Mouse (Mus musculus): ENCODE measurements around the gene Crabp2. TPM values are rescaled to one million over a fixed set of nuclear protein-coding genes. Genes with fewer than 3 reads are reported as not detected.

Gene Crabp2
- polyA plus RNA-seq, 1 experiment from 2014 or later, result 193 TPM

DNA sequence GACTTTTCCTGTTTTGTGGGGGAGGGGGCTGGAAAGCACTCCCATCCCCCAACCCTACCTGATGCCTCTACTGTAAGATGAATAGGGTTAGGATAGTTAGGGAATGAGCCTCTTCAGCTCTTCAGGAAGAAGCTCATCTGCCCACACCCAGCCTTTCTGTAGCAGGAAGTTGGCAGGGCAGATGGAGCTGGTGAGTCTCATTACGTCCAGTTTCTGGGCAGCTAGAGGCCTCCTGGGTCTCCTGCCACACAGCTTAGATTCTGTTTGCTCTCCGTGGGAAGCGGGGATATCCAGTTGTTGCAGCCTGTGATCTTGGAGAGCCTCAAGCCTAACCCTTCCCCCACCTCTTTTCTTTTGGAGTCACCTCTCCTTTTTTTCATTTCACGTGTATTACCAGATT lies 38.6 kb upstream of the Crabp2 start:
- ATAC-seq (ENCODE audit: low read depth), result no peak
- peak overlapping the region; percentile 61 for H3K4me2 ChIP-seq
- H3K27ac ChIP-seq (replicated peaks), result peak overlapping the region; percentile 80
- H3K27me3 ChIP-seq, result no peaks in the 10 kb centered on the region
- H3K4me1 ChIP-seq (replicated peaks), result peaks cover 50% of the 10 kb centered on the region
- H3K36me3 ChIP-seq, result peaks cover 20% of the 10 kb centered on the region
- H3K9me3 ChIP-seq, result no peaks in the 10 kb centered on the region
- 4% methylated on average over 4 of the region's 4 CpGs for WGBS
- H3K4me3 ChIP-seq, result peak overlapping the region; percentile 41
- H3K9ac ChIP-seq, result peak overlapping the region; percentile 65; the same call in 1 of the 2 replicates

DNA sequence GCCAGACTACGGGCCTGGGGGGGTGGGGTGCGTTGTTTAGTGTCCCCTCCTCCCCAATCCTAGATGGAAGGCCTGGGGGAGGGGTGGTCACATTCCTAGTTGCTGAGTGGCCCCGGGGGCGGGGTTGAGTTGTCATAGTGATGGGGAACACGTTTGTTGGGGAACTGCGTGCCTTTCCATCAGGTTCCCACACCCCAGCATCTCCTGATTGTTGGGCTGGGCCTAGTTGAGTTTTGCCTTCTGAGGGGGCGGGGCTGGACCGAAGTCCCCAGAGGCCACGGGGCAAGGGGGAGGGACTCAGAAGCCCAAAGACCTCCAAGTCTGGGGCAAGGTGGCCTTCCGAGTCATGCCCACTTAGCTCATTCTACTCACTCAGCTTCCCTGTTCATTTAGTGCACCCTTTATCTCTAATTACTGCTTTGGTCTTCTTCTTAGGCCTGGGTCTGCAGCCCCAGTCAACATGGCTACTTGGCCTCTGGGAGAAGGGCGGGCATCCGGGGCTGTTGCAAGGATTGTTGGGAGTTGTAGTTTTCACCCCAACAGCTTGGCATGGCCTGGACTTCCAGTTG lies 37.8 kb upstream of the Crabp2 start:
- Histone ChIP-seq H3K4me3 (peak overlapping the region; percentile 41), H3K27me3 (no peaks in the 10 kb centered on the region), H3K27ac (replicated peaks) (peak overlapping the region; percentile 80), H3K9ac (peak overlapping the region; percentile 65), H3K36me3 (peaks cover 28% of the 10 kb centered on the region), H3K4me1 (replicated peaks) (peaks cover 50% of the 10 kb centered on the region), H3K4me2 (peak overlapping the region; percentile 61), H3K9me3 (no peaks in the 10 kb centered on the region)
- 4% methylated on average over 12 of the region's 12 CpGs for WGBS
- 0 out of 2 replicates have a peak, but pooled peaks have one; percentile 19 for ATAC-seq (ENCODE audit: low read depth)

DNA sequence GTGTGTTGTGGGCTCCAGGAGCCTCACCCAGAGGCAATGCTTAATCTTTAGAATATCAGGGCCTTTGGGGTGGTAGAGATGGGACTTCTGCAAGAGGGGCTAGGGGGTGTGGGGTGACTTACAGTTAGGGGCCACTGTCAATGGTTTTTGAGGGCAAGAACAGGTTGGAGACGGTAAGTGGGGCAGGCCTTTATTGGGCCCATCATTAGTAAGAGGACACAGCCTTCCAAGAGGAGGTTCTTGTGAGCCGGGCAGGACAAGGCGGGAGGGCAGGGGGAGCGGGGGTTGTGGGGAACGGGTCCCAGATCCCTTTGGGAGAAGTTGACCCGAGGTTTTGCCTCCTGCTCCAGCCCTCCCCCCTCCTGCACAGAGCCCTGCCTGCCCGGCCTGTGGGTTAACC lies 35.0 kb upstream of the Crabp2 start:
- WGBS, result 90% methylated on average over 7 of the region's 7 CpGs
- H3K27ac ChIP-seq (replicated peaks), result no peak overlapping the region
- H3K9me3 ChIP-seq, result no peaks in the 10 kb centered on the region
- no peak overlapping the region for H3K9ac ChIP-seq
- no peaks in the 10 kb centered on the region for H3K27me3 ChIP-seq
- no peak overlapping the region for H3K4me2 ChIP-seq
- ATAC-seq (ENCODE audit: low read depth), result no peak
- peaks cover 34% of the 10 kb centered on the region for H3K4me1 ChIP-seq (replicated peaks)
- peaks cover 48% of the 10 kb centered on the region for H3K36me3 ChIP-seq
- H3K4me3 ChIP-seq, result no peak overlapping the region

DNA sequence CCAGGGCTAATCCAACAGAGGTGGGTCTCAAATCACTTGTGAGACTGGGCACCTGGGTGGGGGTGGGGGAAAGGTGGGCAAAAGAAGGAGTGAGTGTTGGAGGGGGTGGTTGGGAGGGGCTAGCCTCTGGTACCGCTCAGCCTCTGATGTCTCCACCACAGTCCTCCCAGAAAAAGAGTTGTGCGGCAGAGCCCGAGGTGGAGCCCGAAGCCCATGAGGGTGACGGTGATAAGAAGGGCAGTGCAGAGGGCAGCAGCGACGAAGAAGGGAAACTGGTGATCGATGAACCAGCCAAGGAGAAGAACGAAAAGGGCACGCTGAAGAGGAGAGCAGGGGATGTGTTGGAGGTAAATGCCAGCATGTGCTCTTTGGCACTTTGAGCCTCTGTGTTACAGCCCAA lies 34.6 kb upstream of the Crabp2 start:
- WGBS, result 96% methylated on average over 10 of the region's 10 CpGs
- ATAC-seq (ENCODE audit: low read depth), result no peak
- Histone ChIP-seq H3K27ac (replicated peaks) (no peak overlapping the region), H3K9ac (no peak overlapping the region), H3K27me3 (no peaks in the 10 kb centered on the region), H3K36me3 (peaks cover 48% of the 10 kb centered on the region), H3K4me1 (replicated peaks) (peaks cover 33% of the 10 kb centered on the region), H3K4me2 (no peak overlapping the region), H3K9me3 (no peaks in the 10 kb centered on the region), H3K4me3 (no peak overlapping the region)

DNA sequence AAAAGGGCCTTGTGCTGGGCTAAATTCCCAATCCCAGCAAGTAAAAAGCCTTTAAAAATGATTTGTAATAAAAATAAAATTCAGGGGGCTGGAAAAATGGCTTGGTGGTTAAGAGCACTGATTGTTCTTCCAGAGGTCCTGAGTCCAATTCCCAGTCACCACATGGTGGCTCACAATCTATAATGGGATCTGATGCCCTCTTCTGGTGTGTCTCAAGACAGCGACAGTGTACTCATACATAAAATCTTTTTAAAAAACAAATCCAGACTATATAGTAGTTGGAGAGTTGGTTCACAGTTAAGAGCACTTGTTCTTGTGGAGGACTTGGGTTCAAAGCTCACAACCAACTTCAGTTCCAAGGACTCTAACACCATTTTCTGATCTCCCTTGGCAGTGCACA lies 31.5 kb upstream of the Crabp2 start:
- Histone ChIP-seq H3K4me3 (no peak overlapping the region), H3K4me2 (no peak overlapping the region), H3K27me3 (no peaks in the 10 kb centered on the region), H3K9me3 (no peaks in the 10 kb centered on the region), H3K27ac (replicated peaks) (no peak overlapping the region), H3K36me3 (peaks cover 52% of the 10 kb centered on the region), H3K4me1 (replicated peaks) (peaks cover 25% of the 10 kb centered on the region), H3K9ac (no peak overlapping the region)
- 97% methylated on average over 1 of the region's 1 CpGs for WGBS
- ATAC-seq (ENCODE audit: low read depth), result no peak

DNA sequence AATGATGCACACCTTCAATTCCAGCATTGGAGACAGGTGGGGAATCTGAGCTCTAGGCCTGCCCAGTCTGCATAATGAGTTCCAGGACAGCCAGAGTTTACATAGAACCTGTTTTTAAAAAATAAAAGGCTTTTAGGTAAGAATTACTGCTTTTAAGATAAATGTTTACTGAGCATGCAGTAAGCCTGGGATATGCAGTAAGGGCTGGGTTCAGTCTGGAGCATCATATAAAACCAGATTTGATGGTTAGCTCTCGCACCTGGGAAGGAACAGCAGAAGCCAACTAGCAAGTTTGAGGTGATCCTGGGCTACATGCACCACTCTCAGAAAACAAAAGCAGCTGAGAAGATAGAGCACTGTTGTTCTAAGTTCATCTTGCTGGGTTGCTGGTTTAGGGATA lies 29.9 kb upstream of the Crabp2 start:
- Histone ChIP-seq H3K4me1 (replicated peaks) (peaks cover 22% of the 10 kb centered on the region), H3K9me3 (no peaks in the 10 kb centered on the region), H3K4me3 (no peak overlapping the region), H3K9ac (no peak overlapping the region), H3K27me3 (no peaks in the 10 kb centered on the region), H3K4me2 (peak overlapping the region; percentile 89), H3K36me3 (peaks cover 61% of the 10 kb centered on the region), H3K27ac (replicated peaks) (peak overlapping the region; percentile 49; the same call in 1 of the 2 replicates)
- 92% methylated on average over 1 of the region's 1 CpGs for WGBS
- no peak for ATAC-seq (ENCODE audit: low read depth)

DNA sequence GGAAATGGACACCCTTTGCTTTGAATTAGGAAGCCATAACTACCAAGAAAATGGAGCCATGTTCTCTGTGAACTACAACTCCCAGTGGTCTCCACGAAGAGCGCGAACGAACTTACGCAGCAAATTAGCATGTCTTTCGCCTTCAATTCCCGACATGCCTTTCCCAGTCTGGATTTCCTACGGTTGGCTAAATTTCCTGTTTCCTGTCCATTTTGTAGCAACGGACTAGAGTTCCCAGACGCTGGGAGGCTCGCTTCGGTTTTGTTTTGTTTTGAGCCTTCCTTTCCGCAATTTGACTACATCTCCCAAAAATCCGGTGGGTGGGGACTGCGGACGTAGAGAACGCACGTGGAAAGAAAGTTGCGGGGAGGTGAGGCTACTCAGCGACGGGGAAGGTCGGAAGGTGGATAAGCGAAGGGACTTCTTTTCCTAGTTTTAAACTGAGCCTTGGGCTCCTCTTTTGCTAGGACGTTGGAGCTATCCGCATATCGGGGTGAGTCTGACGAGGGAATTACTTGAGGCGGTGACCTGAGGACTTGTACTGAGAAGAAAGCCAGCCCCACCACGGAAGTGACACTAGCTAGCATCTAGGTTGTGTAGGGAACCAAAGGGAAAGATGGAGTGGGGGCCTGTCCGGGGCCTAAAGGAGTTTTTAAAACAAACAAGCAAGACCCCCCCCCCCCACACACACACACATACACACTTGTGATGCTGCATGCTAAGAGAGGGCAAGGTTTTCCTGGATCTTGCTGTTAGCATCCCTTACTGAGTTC lies 28.9 kb upstream of the Crabp2 start, which contains the start of gene Mrpl24:
TSS of gene Mrpl24 (plus strand) at position 171 of the 773 bp plus-strand sequence.
- H3K27me3 ChIP-seq, result no peaks in the 10 kb centered on the region
- H3K9me3 ChIP-seq, result no peaks in the 10 kb centered on the region
- under 1% methylated on average over 30 of the region's 30 CpGs for WGBS
- H3K9ac ChIP-seq, result peak within 1 kb of the TSS; percentile 80
- peaks cover 61% of the 10 kb centered on the region for H3K36me3 ChIP-seq
- peaks cover 22% of the 10 kb centered on the region for H3K4me1 ChIP-seq (replicated peaks)
- peak within 1 kb of the TSS; percentile 80 for H3K4me3 ChIP-seq
- H3K27ac ChIP-seq (replicated peaks), result peak within 1 kb of the TSS; percentile 83
- H3K4me2 ChIP-seq, result peak within 1 kb of the TSS; percentile 89
- peak; percentile 82 for ATAC-seq (ENCODE audit: low read depth)

DNA sequence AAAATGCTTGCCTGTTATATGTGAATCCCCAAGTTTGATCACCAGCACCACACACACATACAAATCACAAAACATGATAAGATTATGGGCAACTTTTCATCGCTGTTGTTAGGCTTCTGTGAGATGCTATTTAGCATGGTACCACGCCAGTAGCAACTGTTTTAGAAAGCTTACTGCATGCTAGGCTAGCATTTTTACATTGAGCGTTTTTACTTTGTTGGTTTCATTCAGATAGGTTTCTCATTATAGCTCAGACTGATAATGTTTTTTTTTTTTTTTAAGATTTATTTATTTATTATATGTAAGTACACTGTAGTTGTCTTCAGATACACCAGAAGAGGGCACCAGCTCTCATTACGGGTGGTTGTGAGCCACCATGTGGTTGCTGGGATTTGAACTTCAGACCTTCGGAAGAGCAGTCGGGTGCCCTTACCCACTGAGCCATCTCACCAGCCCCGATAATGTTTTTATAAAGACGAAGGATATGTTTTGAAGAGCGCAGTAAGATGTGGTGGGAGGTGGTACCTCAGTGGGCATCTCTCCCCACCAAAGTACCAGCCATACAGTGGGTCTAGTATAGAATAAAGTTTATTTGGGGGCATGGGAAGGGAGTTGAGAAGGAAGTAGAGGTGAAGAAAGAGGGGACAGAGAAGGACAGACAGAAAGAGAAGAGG lies 28.1 kb upstream of the Crabp2 start:
- Histone ChIP-seq H3K36me3 (peaks cover 61% of the 10 kb centered on the region), H3K9ac (peak overlapping the region; percentile 80), H3K4me2 (peak overlapping the region; percentile 89), H3K9me3 (no peaks in the 10 kb centered on the region), H3K27ac (replicated peaks) (no peak overlapping the region), H3K4me1 (replicated peaks) (peaks cover 22% of the 10 kb centered on the region), H3K27me3 (no peaks in the 10 kb centered on the region), H3K4me3 (peak overlapping the region; percentile 80)
- 70% methylated on average over 9 of the region's 9 CpGs for WGBS
- no peak for ATAC-seq (ENCODE audit: low read depth)

DNA sequence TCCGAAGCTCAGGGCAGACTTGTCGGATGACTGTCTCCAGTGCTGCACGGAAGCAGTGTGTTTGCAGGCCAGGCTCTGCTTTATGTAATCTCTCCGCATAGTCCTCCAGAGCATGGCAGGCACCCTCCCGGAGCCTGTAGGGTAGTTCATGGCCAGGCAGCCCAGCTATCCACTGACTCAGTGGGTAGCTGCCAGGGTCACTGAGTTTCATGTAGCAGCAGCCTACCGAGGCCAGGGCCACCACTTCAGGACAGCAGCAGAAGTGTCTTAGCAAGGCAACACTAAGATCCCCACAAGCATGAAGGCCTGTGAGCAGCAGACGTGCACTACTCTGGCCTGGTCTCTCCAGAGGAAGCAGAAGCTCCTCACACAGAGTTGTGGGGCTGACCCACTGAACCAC lies 23.5 kb upstream of the Crabp2 start:
- no peak for ATAC-seq (ENCODE audit: low read depth)
- peaks cover 26% of the 10 kb centered on the region for H3K4me1 ChIP-seq (replicated peaks)
- no peaks in the 10 kb centered on the region for H3K9me3 ChIP-seq
- WGBS, result 87% methylated on average over 7 of the region's 7 CpGs
- H3K4me3 ChIP-seq, result no peak overlapping the region
- H3K36me3 ChIP-seq, result peaks cover 63% of the 10 kb centered on the region
- no peaks in the 10 kb centered on the region for H3K27me3 ChIP-seq
- H3K9ac ChIP-seq, result no peak overlapping the region
- no peak overlapping the region for H3K4me2 ChIP-seq
- H3K27ac ChIP-seq (replicated peaks), result no peak overlapping the region

DNA sequence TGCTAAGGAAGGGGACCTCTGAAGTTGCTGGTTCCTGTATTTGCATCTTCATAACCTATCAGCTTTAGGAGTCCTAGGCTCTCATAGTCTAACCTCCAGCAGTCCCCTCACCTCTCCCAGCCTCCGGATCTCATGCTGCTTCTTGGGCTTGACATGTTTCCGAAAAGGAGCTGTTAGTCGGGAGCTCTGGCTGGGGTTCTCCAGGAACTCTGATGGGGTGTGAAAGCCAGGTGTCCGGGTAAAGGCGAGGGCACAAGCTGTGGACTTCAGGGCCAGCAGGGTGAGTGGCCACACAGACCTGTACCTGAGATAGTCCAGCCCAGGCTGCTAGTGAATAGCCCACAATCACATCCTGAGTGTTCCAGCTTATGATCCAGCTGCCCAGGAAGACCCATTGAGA lies 21.0 kb upstream of the Crabp2 start:
- WGBS, result 91% methylated on average over 5 of the region's 5 CpGs
- no peak overlapping the region for H3K27ac ChIP-seq (replicated peaks)
- H3K9me3 ChIP-seq, result no peaks in the 10 kb centered on the region
- no peak overlapping the region for H3K4me2 ChIP-seq
- peaks cover 61% of the 10 kb centered on the region for H3K36me3 ChIP-seq
- H3K4me3 ChIP-seq, result no peak overlapping the region
- H3K9ac ChIP-seq, result no peak overlapping the region
- H3K4me1 ChIP-seq (replicated peaks), result peaks cover 31% of the 10 kb centered on the region
- H3K27me3 ChIP-seq, result no peaks in the 10 kb centered on the region
- no peak for ATAC-seq (ENCODE audit: low read depth)

DNA sequence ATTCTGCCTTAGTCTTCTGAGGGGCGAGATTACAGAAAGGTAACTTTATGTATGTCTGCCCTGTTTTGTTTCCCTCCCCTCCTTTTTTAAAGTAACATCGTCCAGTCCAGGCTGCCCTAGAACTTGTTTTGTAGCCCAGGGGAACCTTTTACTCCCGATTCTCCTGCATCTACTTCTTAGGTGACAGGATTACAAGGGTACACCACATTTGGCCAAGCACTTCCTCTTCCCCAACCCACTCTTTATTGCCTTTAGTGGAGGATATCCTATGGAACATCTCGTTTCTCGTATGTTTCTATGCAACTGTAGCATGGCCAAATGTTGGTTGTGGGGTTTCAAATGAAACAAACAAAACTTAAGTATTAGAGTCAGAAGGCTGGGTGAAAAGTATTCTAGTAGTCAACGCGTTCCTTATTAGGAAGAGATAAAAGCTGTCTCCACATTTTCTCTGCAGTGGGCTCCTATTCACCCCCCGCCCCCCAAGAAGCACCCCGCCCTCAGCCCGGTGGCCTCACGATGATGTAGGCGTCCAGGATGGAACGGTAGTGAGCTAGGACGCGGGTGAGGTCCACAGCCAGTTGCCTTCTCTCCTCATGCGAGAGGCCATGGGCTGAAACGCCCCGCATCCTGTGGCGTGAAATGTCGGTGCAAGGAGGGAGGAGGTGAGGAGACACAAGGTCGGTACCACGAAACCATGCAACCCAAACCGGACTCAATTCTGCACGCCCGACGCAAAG lies 19.0 kb upstream of the Crabp2 start:
- WGBS, result 6% methylated on average over 26 of the region's 26 CpGs
- Histone ChIP-seq H3K27me3 (no peaks in the 10 kb centered on the region), H3K4me3 (peak overlapping the region; percentile 86), H3K9me3 (no peaks in the 10 kb centered on the region), H3K36me3 (peaks cover 57% of the 10 kb centered on the region), H3K27ac (replicated peaks) (peak overlapping the region; percentile 92), H3K9ac (peak overlapping the region; percentile 92), H3K4me2 (peak overlapping the region; percentile 80), H3K4me1 (replicated peaks) (peaks cover 45% of the 10 kb centered on the region)
- ATAC-seq (ENCODE audit: low read depth), result peak; percentile 65
